Mouse (Mus musculus): ENCODE results near the gene Slc25a39. TPM values are rescaled to one million over a fixed set of nuclear protein-coding genes. Genes with fewer than 3 reads are reported as not detected.
"Not testable (repeated sequence)": the region's sequence is repeated elsewhere in the genome, so short reads cannot be mapped to it uniquely, and the experiment has no call there.

The Slc25a39 gene
- polyA plus RNA-seq, 1 experiment from 2014 or later = 216 TPM

DNA sequence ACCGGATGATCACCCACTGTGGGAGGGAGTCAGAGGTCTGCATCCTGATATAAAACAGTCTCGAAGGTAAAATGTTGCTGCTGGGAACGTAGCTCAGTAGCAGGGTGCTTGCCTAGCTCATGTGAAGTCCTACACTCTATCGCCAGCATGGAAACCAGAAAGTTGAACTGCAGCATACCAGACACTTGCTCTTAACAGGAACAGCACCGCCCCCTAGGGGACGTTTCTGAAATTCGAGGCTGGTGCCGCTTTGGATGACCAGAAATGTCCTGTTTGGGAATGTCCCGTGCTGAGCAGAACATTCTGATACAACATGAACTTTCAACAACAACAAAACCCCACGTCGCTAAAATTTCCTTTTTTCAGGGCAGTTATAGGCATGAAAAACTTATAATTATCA, 4.0 kb upstream of the Slc25a39 start:
- Histone ChIP-seq H3K4me2 (replicated peaks; ENCODE audit: low read depth, low read length) (no peak overlapping the region), H3K36me3 (ENCODE audit: control insufficient read depth, insufficient read depth, low read length) (no peaks in the 10 kb centered on the region), H3K27ac (ENCODE audit: low read length) (no peak overlapping the region), H3K9me3 (ENCODE audit: control insufficient read depth, low read depth, low read length) (no peaks in the 10 kb centered on the region), H3K9ac (replicated peaks; ENCODE audit: low read depth, low read length) (no peak overlapping the region), H3K4me3 (ENCODE audit: low read depth, low read length) (no peak overlapping the region), H3K27me3 (ENCODE audit: control insufficient read depth, insufficient read depth, low read length) (no peaks in the 10 kb centered on the region), H3K4me1 (ENCODE audit: control insufficient read depth, insufficient read depth, low read length) (peaks cover 4% of the 10 kb centered on the region; the same call in 1 of the 2 replicates)
- 7% methylated on average over 11 of the region's 11 CpGs for WGBS
- ATAC-seq (ENCODE audit: insufficient number of reproducible peaks, insufficient read depth, low FRiP score, low read depth) = no peak

DNA sequence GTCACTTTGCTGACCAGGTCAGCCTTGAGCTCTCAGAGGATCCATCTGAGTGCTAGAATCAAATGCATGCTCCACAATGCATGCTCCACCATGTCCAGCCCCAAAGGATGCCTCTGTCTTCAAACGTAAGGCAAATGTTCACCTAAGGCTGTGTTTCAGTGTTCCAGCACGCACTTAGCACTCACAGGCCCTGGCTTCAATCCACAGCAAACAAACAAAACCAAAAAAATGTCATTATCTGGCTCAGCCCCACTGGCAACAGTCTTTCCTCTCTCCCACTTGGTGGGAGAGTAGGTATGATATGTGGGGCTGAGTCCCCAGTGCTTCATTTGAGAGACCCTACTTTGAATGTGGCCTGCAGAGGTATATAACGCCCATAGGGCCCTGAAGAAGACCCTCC, 3.3 kb upstream of the Slc25a39 start:
- no peak for ATAC-seq (ENCODE audit: insufficient number of reproducible peaks, insufficient read depth, low FRiP score, low read depth)
- Histone ChIP-seq H3K27me3 (ENCODE audit: control insufficient read depth, insufficient read depth, low read length) (no peaks in the 10 kb centered on the region), H3K4me3 (ENCODE audit: low read depth, low read length) (no peak overlapping the region), H3K36me3 (ENCODE audit: control insufficient read depth, insufficient read depth, low read length) (no peaks in the 10 kb centered on the region), H3K27ac (ENCODE audit: low read length) (no peak overlapping the region), H3K4me2 (replicated peaks; ENCODE audit: low read depth, low read length) (no peak overlapping the region), H3K9ac (replicated peaks; ENCODE audit: low read depth, low read length) (no peak overlapping the region), H3K9me3 (ENCODE audit: control insufficient read depth, low read depth, low read length) (no peaks in the 10 kb centered on the region), H3K4me1 (ENCODE audit: control insufficient read depth, insufficient read depth, low read length) (peaks cover 10% of the 10 kb centered on the region; the same call in 1 of the 2 replicates)
- WGBS = 87% methylated on average over 3 of the region's 3 CpGs

DNA sequence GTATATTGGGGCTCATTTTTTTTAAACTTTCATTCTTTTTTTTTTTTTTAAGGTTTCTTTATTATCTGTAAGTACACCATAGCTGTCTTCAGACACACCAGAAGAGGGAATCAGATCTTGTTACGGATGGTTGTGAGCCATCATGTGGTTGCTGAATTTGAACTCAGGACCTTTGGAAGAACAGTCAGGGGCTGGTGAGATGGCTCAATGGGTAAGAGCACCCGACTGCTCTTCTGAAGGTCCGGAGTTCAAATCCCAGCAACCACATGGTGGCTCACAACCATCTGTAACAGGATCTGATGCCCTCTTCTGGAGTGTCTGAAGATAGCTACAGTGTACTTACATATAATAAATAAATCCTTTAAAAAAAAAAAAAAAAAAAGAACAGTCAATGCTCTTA, 2.6 kb upstream of the Slc25a39 start:
- peaks cover 12% of the 10 kb centered on the region; the same call in 1 of the 2 replicates for H3K4me1 ChIP-seq (ENCODE audit: control insufficient read depth, insufficient read depth, low read length)
- H3K27me3 ChIP-seq (ENCODE audit: control insufficient read depth, insufficient read depth, low read length); H3K9ac ChIP-seq (replicated peaks; ENCODE audit: low read depth, low read length); H3K4me2 ChIP-seq (replicated peaks; ENCODE audit: low read depth, low read length); H3K9me3 ChIP-seq (ENCODE audit: control insufficient read depth, low read depth, low read length); H3K27ac ChIP-seq (ENCODE audit: low read length); H3K36me3 ChIP-seq (ENCODE audit: control insufficient read depth, insufficient read depth, low read length); ATAC-seq (ENCODE audit: insufficient number of reproducible peaks, insufficient read depth, low FRiP score, low read depth); H3K4me3 ChIP-seq (ENCODE audit: low read depth, low read length): not testable (repeated sequence)
- 98% methylated on average over 3 of the region's 3 CpGs for WGBS

DNA sequence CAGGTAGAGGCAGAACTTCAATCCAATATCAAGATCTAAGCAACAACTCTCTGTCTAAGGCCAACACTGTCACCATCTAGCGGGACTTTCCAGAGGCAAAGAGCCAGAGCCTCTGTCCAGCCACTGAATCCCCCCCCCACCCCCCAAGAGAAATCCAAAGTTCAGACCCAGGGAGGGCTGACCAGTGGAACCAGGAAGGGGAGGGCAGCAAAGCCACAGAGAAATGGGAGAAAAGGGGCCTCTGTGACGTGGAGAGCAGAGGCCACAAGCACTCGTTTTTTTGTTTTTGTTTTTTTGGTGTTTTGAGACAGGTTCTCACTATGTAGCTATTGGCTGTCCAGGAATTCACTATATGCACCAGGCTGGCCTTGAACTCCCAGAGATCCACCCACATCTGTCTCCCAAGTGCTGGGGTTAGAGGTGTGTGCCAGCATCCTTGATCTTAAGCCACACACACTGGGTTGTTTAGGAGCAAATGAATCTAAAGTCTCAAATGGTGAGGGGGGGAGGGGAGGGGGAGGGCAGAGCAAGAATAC, 2.1 kb upstream of the Slc25a39 start:
- H3K4me2 ChIP-seq (replicated peaks; ENCODE audit: low read depth, low read length) = no peak overlapping the region
- no peaks in the 10 kb centered on the region for H3K27me3 ChIP-seq (ENCODE audit: control insufficient read depth, insufficient read depth, low read length)
- H3K27ac ChIP-seq (ENCODE audit: low read length) = no peak overlapping the region
- WGBS = 78% methylated on average over 3 of the region's 3 CpGs
- peaks cover 16% of the 10 kb centered on the region for H3K4me1 ChIP-seq (ENCODE audit: control insufficient read depth, insufficient read depth, low read length)
- H3K4me3 ChIP-seq (ENCODE audit: low read depth, low read length) = no peak overlapping the region
- H3K36me3 ChIP-seq (ENCODE audit: control insufficient read depth, insufficient read depth, low read length) = peaks cover under 1% of the 10 kb centered on the region; the same call in 1 of the 2 replicates
- no peak for ATAC-seq (ENCODE audit: insufficient number of reproducible peaks, insufficient read depth, low FRiP score, low read depth)
- no peak overlapping the region for H3K9ac ChIP-seq (replicated peaks; ENCODE audit: low read depth, low read length)
- no peaks in the 10 kb centered on the region for H3K9me3 ChIP-seq (ENCODE audit: control insufficient read depth, low read depth, low read length)

DNA sequence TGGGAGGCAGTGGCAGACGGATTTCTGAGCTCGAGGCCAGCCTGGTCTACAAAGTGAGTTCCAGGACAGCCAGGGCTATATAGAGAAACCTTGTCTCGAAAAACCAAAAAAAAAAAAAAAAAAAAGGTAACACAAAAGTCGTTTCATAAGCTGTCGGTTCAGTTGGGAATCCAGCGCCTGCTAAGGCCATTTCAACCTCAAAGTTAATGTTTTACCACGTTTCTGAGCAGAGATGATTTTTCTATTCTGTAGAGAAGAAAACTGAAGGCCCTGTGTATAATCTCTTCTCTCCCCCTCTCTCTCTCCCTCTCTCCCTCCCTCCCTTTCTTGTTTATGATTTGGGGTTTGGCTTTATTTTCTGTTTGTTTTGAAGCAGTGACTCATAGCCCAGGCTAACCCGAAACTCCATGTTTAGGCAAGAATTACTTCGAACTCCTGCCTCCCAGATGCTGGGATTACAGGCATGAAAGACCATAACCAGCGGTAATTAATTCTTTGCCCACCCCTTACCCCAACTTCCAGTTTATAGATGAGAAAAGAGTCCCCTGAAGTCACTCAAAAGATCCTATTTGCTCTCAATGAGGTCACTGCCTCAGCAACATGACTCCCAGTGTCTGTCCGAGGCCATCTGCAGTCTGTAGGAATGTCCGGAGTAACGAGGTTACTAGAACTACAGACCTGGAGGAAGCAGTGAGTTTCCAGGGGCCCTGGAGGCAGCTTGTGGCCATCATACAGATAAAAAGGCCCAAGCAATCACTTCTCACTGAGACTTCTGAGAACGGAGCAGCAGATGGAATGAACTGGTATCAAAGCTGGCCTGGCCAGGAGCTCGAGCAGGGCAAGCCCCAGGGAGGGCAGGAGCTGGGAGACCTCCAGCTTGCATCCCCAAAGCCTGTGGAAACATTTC, 1.4 kb upstream of the Slc25a39 start:
- peaks cover 17% of the 10 kb centered on the region for H3K4me1 ChIP-seq (ENCODE audit: control insufficient read depth, insufficient read depth, low read length)
- H3K27me3 ChIP-seq (ENCODE audit: control insufficient read depth, insufficient read depth, low read length) = no peaks in the 10 kb centered on the region
- ATAC-seq (ENCODE audit: insufficient number of reproducible peaks, insufficient read depth, low FRiP score, low read depth) = no peak
- no peak overlapping the region for H3K9ac ChIP-seq (replicated peaks; ENCODE audit: low read depth, low read length)
- WGBS = 37% methylated on average over 15 of the region's 15 CpGs
- peak overlapping the region; percentile 81; the same call in 1 of the 2 replicates for H3K4me3 ChIP-seq (ENCODE audit: low read depth, low read length)
- peak overlapping the region; percentile 82 for H3K4me2 ChIP-seq (replicated peaks; ENCODE audit: low read depth, low read length)
- H3K27ac ChIP-seq (ENCODE audit: low read length) = peak overlapping the region; percentile 76; the same call in 1 of the 2 replicates
- peaks cover 7% of the 10 kb centered on the region; the same call in 1 of the 2 replicates for H3K36me3 ChIP-seq (ENCODE audit: control insufficient read depth, insufficient read depth, low read length)
- no peaks in the 10 kb centered on the region for H3K9me3 ChIP-seq (ENCODE audit: control insufficient read depth, low read depth, low read length)

DNA sequence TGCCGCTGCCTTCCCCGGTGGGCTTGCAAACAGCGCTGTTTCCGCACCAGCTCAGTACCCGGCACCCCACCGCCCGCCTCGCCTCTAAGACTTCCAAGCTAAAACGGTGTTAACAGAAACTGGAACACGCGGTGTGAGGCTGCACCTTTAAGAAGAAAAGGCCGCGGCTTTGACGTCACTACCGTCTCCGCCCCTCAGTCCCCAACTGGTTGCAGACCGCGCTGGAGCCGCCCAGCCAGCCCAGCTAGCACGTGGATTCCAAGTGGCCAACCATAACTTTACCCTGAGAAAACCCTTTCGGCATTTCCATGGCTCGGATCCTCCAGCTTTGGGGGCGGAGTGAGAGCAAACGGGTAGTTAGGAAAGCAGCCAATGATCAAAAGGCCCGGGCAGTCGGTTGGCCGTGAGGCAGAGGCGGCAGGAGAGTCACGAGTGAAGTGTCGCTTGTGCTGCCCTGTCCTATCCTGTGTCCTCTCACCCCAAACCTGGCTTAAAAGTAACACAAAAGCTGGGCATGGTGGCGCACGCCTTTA, 664 bp upstream of the Slc25a39 start:
- Histone ChIP-seq H3K4me3 (ENCODE audit: low read depth, low read length) (peak overlapping the region; percentile 81), H3K4me1 (ENCODE audit: control insufficient read depth, insufficient read depth, low read length) (peaks cover 17% of the 10 kb centered on the region), H3K27me3 (ENCODE audit: control insufficient read depth, insufficient read depth, low read length) (no peaks in the 10 kb centered on the region), H3K36me3 (ENCODE audit: control insufficient read depth, insufficient read depth, low read length) (peaks cover 14% of the 10 kb centered on the region; the same call in 1 of the 2 replicates), H3K27ac (ENCODE audit: low read length) (peak overlapping the region; percentile 94), H3K4me2 (replicated peaks; ENCODE audit: low read depth, low read length) (peak overlapping the region; percentile 82), H3K9ac (replicated peaks; ENCODE audit: low read depth, low read length) (peak overlapping the region; percentile 40; the same call in 1 of the 2 replicates), H3K9me3 (ENCODE audit: control insufficient read depth, low read depth, low read length) (no peaks in the 10 kb centered on the region)
- ATAC-seq (ENCODE audit: insufficient number of reproducible peaks, insufficient read depth, low FRiP score, low read depth) = peak; percentile 94
- under 1% methylated on average over 32 of the region's 32 CpGs for whole genome bisulfite sequencing

DNA sequence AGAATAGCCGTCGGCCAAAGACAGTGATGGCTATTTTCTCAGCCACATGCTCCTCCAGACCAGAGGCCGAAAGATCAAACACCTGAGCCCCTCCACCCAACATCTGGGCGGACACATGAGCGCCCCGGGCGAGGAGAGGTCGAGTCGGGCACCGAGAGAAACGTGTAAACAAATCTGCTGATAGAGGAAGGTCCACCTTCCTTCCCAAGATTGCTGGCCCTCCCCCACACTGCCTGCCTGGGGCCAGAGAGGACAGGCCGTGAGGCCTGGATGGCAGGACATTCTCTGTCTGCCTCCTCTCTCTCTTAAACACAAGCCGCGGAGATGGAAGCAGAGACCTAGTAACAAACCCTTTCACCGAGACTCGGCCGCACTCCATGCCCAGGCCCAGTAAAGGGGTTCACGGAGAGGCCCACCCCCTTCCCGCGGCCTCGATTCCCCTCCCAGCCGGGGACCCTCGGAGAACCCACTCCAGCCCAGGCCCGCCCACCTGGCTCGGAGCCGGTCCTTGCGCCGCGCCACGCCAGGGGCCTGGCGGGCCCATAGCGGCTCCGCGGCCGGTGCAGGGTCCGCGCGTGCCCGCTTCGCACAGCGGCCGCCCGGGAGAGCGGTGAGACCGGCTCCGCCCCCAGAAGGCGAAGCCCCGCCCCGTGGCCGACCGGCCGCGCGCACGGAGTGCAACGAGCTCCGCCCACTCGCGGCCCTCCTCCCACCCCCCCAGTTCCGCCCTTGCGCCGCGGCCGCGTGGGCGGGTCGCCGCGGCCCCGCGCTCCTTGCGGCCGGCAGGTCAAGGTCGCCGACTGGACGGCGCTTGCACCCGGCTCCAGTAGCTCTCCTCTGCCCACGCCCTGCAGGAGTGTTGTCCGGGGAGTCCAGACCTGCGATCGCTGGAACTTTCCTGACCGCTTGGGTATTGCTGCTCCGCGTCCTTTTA, 579 bp downstream of the Slc25a39 start:
- H3K36me3 ChIP-seq (ENCODE audit: control insufficient read depth, insufficient read depth, low read length) = peaks cover 25% of the 10 kb centered on the region
- peak overlapping the region; percentile 81 for H3K4me3 ChIP-seq (ENCODE audit: low read depth, low read length)
- no peaks in the 10 kb centered on the region for H3K9me3 ChIP-seq (ENCODE audit: control insufficient read depth, low read depth, low read length)
- H3K4me1 ChIP-seq (ENCODE audit: control insufficient read depth, insufficient read depth, low read length) = peaks cover 17% of the 10 kb centered on the region
- no peaks in the 10 kb centered on the region for H3K27me3 ChIP-seq (ENCODE audit: control insufficient read depth, insufficient read depth, low read length)
- peak; percentile 77 for ATAC-seq (ENCODE audit: insufficient number of reproducible peaks, insufficient read depth, low FRiP score, low read depth)
- WGBS = under 1% methylated on average over 79 of the region's 85 CpGs
- peak overlapping the region; percentile 70 for H3K9ac ChIP-seq (replicated peaks; ENCODE audit: low read depth, low read length)
- H3K27ac ChIP-seq (ENCODE audit: low read length) = peak overlapping the region; percentile 94
- peak overlapping the region; percentile 82 for H3K4me2 ChIP-seq (replicated peaks; ENCODE audit: low read depth, low read length)

DNA sequence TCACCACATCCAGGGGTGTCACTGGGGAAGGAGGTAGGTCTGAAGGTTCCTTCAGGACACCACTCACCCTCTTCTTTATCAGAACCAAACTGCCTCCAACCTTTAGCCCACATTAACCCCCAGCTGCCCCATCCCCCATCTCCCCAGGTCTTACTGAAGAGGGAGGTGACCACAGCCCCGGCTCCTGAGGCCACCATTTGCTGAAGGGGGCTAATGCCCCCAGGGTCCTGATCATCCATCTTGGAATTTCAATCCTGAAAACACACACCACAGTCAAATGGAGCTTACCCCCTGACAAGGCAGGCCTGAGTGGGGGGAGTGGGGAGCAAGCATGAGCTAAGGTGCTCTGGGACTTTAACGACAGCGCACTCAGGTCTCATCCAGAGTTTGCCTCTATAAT, 1.3 kb downstream of the Slc25a39 start:
- Histone ChIP-seq H3K4me3 (ENCODE audit: low read depth, low read length) (peak overlapping the region; percentile 81), H3K4me1 (ENCODE audit: control insufficient read depth, insufficient read depth, low read length) (peaks cover 17% of the 10 kb centered on the region), H3K27me3 (ENCODE audit: control insufficient read depth, insufficient read depth, low read length) (no peaks in the 10 kb centered on the region), H3K9me3 (ENCODE audit: control insufficient read depth, low read depth, low read length) (no peaks in the 10 kb centered on the region), H3K4me2 (replicated peaks; ENCODE audit: low read depth, low read length) (peak overlapping the region; percentile 82), H3K27ac (ENCODE audit: low read length) (peak overlapping the region; percentile 94; the same call in 1 of the 2 replicates), H3K9ac (replicated peaks; ENCODE audit: low read depth, low read length) (peak overlapping the region; percentile 70), H3K36me3 (ENCODE audit: control insufficient read depth, insufficient read depth, low read length) (peaks cover 25% of the 10 kb centered on the region)
- 4% methylated on average over 3 of the region's 3 CpGs for WGBS
- no peak for ATAC-seq (ENCODE audit: insufficient number of reproducible peaks, insufficient read depth, low FRiP score, low read depth)

Measured in stomach, embryonic 14.5 days (tissue).